Mouse (Mus musculus): ENCODE measurements around the gene Stac2. TPM values are rescaled to one million over a fixed set of nuclear protein-coding genes. Genes with fewer than 3 reads are reported as not detected.

Gene Stac2
- polyA plus RNA-seq, 1 experiment = 1.2 TPM

GRCm38 (mm10) chr11:98075195-98075808, 22.0 kb upstream of the Stac2 start:
- 19% methylated on average over 13 of the region's 13 CpGs for WGBS
- DNase-seq = peak; percentile 87
- Histone ChIP-seq H3K4me3 (replicated peaks; ENCODE audit: extremely low read depth, low read depth, low read length) (no peak overlapping the region), H3K4me1 (ENCODE audit: control insufficient read depth, insufficient read depth, low read length) (0 out of 2 replicates have a peak, but pooled peaks cover 2% of the 10 kb centered on the region)
- TF ChIP-seq CTCF (IDR thresholded peaks at IDR 0.05; ENCODE audit: insufficient read depth, low read length) = peak; percentile 81
- no peak for TF ChIP-seq POLR2A (IDR thresholded peaks at IDR 0.05; ENCODE audit: borderline replicate concordance, extremely low read depth, low read depth, low read length)

- TF ChIP-seq CTCF (IDR thresholded peaks at IDR 0.05; ENCODE audit: insufficient read depth, low read length) (no peak), POLR2A (IDR thresholded peaks at IDR 0.05; ENCODE audit: borderline replicate concordance, extremely low read depth, low read depth, low read length) (no peak)
- H3K4me3 ChIP-seq (replicated peaks; ENCODE audit: extremely low read depth, low read depth, low read length) = no peak overlapping the region
- 83% methylated on average over 4 of the region's 4 CpGs for WGBS
- H3K4me1 ChIP-seq (ENCODE audit: control insufficient read depth, insufficient read depth, low read length) = 0 out of 2 replicates have a peak, but pooled peaks cover 2% of the 10 kb centered on the region
- no peak for DNase-seq
These were observed 20.2 kb upstream of the Stac2 start for GRCm38 (mm10) chr11:98073442-98073841.

GRCm38 (mm10) chr11:98067255-98067654, 14.0 kb upstream of the Stac2 start:
- Histone ChIP-seq H3K4me3 (replicated peaks; ENCODE audit: extremely low read depth, low read depth, low read length) (no peak overlapping the region), H3K4me1 (ENCODE audit: control insufficient read depth, insufficient read depth, low read length) (no peaks in the 10 kb centered on the region)
- WGBS = 92% methylated on average over 21 of the region's 21 CpGs
- TF ChIP-seq POLR2A (IDR thresholded peaks at IDR 0.05; ENCODE audit: borderline replicate concordance, extremely low read depth, low read depth, low read length) (no peak), CTCF (IDR thresholded peaks at IDR 0.05; ENCODE audit: insufficient read depth, low read length) (no peak)
- no peak for DNase-seq

GRCm38 (mm10) chr11:98066201-98066600, 12.9 kb upstream of the Stac2 start:
- Histone ChIP-seq H3K4me1 (ENCODE audit: control insufficient read depth, insufficient read depth, low read length) (no peaks in the 10 kb centered on the region), H3K4me3 (replicated peaks; ENCODE audit: extremely low read depth, low read depth, low read length) (no peak overlapping the region)
- no peak for DNase-seq
- 89% methylated on average over 12 of the region's 12 CpGs for WGBS
- no peak for TF ChIP-seq CTCF (IDR thresholded peaks at IDR 0.05; ENCODE audit: insufficient read depth, low read length)
- no peak for TF ChIP-seq POLR2A (IDR thresholded peaks at IDR 0.05; ENCODE audit: borderline replicate concordance, extremely low read depth, low read depth, low read length)

GRCm38 (mm10) chr11:98061904-98062562, 8.8 kb upstream of the Stac2 start:
- Histone ChIP-seq H3K4me1 (ENCODE audit: control insufficient read depth, insufficient read depth, low read length) (no peaks in the 10 kb centered on the region), H3K4me3 (replicated peaks; ENCODE audit: extremely low read depth, low read depth, low read length) (no peak overlapping the region)
- DNase-seq = peak; percentile 42
- WGBS = 51% methylated on average over 6 of the region's 6 CpGs
- TF ChIP-seq CTCF (IDR thresholded peaks at IDR 0.05; ENCODE audit: insufficient read depth, low read length) (no peak), POLR2A (IDR thresholded peaks at IDR 0.05; ENCODE audit: borderline replicate concordance, extremely low read depth, low read depth, low read length) (no peak)

- H3K4me1 ChIP-seq (ENCODE audit: control insufficient read depth, insufficient read depth, low read length) = no peaks in the 10 kb centered on the region
- no peak overlapping the region for H3K4me3 ChIP-seq (replicated peaks; ENCODE audit: extremely low read depth, low read depth, low read length)
- WGBS = 64% methylated on average over 3 of the region's 3 CpGs
- no peak for DNase-seq
- TF ChIP-seq POLR2A (IDR thresholded peaks at IDR 0.05; ENCODE audit: borderline replicate concordance, extremely low read depth, low read depth, low read length) (no peak), CTCF (IDR thresholded peaks at IDR 0.05; ENCODE audit: insufficient read depth, low read length) (no peak)
These were observed 8.2 kb upstream of the Stac2 start for GRCm38 (mm10) chr11:98061441-98061840.

- Histone ChIP-seq H3K4me1 (ENCODE audit: control insufficient read depth, insufficient read depth, low read length) (no peaks in the 10 kb centered on the region), H3K4me3 (replicated peaks; ENCODE audit: extremely low read depth, low read depth, low read length) (no peak overlapping the region)
- TF ChIP-seq POLR2A (IDR thresholded peaks at IDR 0.05; ENCODE audit: borderline replicate concordance, extremely low read depth, low read depth, low read length) (no peak), CTCF (IDR thresholded peaks at IDR 0.05; ENCODE audit: insufficient read depth, low read length) (no peak)
- 67% methylated on average over 5 of the region's 5 CpGs for WGBS
- DNase-seq = no peak
These were observed 6.9 kb upstream of the Stac2 start for GRCm38 (mm10) chr11:98060104-98060692.

GRCm38 (mm10) chr11:98059662-98060061, 6.4 kb upstream of the Stac2 start:
- no peak overlapping the region for H3K4me3 ChIP-seq (replicated peaks; ENCODE audit: extremely low read depth, low read depth, low read length)
- TF ChIP-seq CTCF (IDR thresholded peaks at IDR 0.05; ENCODE audit: insufficient read depth, low read length) = no peak
- no peak for TF ChIP-seq POLR2A (IDR thresholded peaks at IDR 0.05; ENCODE audit: borderline replicate concordance, extremely low read depth, low read depth, low read length)
- 63% methylated on average over 7 of the region's 7 CpGs for WGBS
- DNase-seq = no peak
- H3K4me1 ChIP-seq (ENCODE audit: control insufficient read depth, insufficient read depth, low read length) = no peaks in the 10 kb centered on the region

- Histone ChIP-seq H3K4me1 (ENCODE audit: control insufficient read depth, insufficient read depth, low read length) (peaks cover 1% of the 10 kb centered on the region; the same call in 1 of the 2 replicates), H3K4me3 (replicated peaks; ENCODE audit: extremely low read depth, low read depth, low read length) (no peak overlapping the region)
- TF ChIP-seq CTCF (IDR thresholded peaks at IDR 0.05; ENCODE audit: insufficient read depth, low read length) (no peak), POLR2A (IDR thresholded peaks at IDR 0.05; ENCODE audit: borderline replicate concordance, extremely low read depth, low read depth, low read length) (no peak)
- WGBS = 79% methylated on average over 5 of the region's 5 CpGs
- DNase-seq = no peak
These were observed 4.7 kb upstream of the Stac2 start for GRCm38 (mm10) chr11:98057998-98058397.

Measured in lung, adult 2 months (tissue).